Mouse (Mus musculus) C2C12 (cell line): ENCODE data around the gene Meis2. TPM values are rescaled to one million over a fixed set of nuclear protein-coding genes. Genes with fewer than 3 reads are reported as not detected.

ENCODE experiments used
- H3K27me3 ChIP-seq: one replicate; pipeline ENCODE4 v1.6.1; 2011; ENCODE audit not compliant: control insufficient read depth, insufficient read depth, insufficient read length
- H3K36me3 ChIP-seq: one replicate; pipeline ENCODE4 v1.6.1; 2011; ENCODE audit not compliant: control insufficient read depth, insufficient read depth
- H3K4me3 ChIP-seq: one replicate; pipeline ENCODE4 v1.5.1; 2011; ENCODE audit warnings: mild to moderate bottlenecking, control low read depth; ENCODE audit not compliant: poor library complexity, insufficient read depth, severe bottlenecking
- H3K79me2 ChIP-seq: one replicate; pipeline ENCODE4 v1.6.1; 2011; ENCODE audit not compliant: control insufficient read depth, insufficient read depth
- H3K79me3 ChIP-seq: one replicate; pipeline ENCODE4 v1.6.1; 2011; ENCODE audit warnings: low read depth, control low read depth
- H3ac ChIP-seq: one replicate; pipeline ENCODE3; 2011; ENCODE audit warnings: low read depth; ENCODE audit not compliant: control insufficient read depth, insufficient read length
- CEBPB ChIP-seq: IDR thresholded peaks from one replicate; pipeline ENCODE4 v1.6.1; 2011; ENCODE audit warnings: low read depth, mild to moderate bottlenecking, control low read depth, moderate library complexity
- CTCF ChIP-seq: IDR thresholded peaks from one replicate; pipeline ENCODE4 v1.5.1; 2011; ENCODE audit not compliant: control insufficient read depth, insufficient read depth, insufficient read length
- FOSL1 ChIP-seq: IDR thresholded peaks from one replicate; pipeline ENCODE4 v1.8.0; 2011; ENCODE audit warnings: mild to moderate bottlenecking, low read length; ENCODE audit not compliant: poor library complexity, insufficient read depth, severe bottlenecking
- MAX ChIP-seq: IDR thresholded peaks from one replicate; pipeline ENCODE4 v1.6.1; 2011; ENCODE audit warnings: mild to moderate bottlenecking, control low read depth
- MYOD1 ChIP-seq: IDR thresholded peaks from one replicate; pipeline ENCODE4 v1.6.1; 2011; ENCODE audit warnings: low read depth; ENCODE audit not compliant: control insufficient read depth, insufficient read length
- MYOG ChIP-seq: IDR thresholded peaks from one replicate; pipeline ENCODE4 v1.6.1; 2011; ENCODE audit not compliant: control insufficient read depth, insufficient read length; ENCODE audit errors: extremely low read depth
- USF1 ChIP-seq: IDR thresholded peaks from one replicate; pipeline ENCODE4 v1.6.1; 2011; ENCODE audit warnings: low read depth, mild to moderate bottlenecking, control low read depth, moderate library complexity
- polyA plus RNA-seq: library from polyadenylated mRNA; unstranded; fragments of >200 nt; fragmentation: generic; extraction: Trizol; gene quantifications from one replicate; pipeline ENCODE4 v1.2.1, GENCODE M21; 2012; ENCODE audit warnings: missing spikeins

Gene Meis2
- polyA plus RNA-seq, 1 experiment: 16.3 TPM

DNA sequence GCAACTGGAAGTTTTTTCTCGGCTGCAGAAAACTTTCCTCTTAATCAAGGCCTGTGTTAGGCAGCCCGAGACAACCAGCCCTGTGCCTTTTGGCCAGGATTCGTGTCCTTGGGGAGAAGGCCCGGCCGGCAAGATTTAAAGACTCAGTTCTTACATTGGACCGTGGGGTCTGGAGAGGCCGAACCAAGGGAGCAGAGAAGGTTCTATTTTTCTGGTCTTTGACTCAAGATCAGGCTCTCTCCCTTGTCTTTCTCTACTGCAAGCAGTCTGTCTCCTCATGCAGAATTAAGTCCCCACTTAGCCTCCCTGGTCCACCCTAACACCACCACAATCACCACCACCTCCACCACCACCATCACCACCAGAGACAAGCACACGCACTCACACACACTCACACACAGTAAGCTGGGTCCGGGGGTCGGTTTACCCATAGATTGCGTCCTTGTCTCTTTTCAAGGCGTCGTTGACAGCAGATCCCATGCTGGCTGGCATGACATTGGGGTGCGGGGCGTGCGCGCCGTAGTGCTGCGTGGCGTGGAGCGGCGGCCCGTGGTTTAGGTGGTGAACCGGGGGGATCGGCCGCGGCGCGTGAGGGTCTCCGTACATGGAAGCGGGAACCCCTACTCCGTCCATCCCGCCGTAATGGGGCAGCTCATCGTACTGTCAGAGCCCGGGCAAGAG lies 2.7 kb downstream of the Meis2 start:
- H3K36me3 ChIP-seq: peaks cover 22% of the 10 kb centered on the region
- peaks cover 31% of the 10 kb centered on the region for H3K79me3 ChIP-seq
- TF ChIP-seq USF1 (no peak), CEBPB (no peak), MYOD1 (no peak), MYOG (no peak)
- no peaks in the 10 kb centered on the region for H3K27me3 ChIP-seq
- peak overlapping the region; percentile 67 for H3ac ChIP-seq
- H3K4me3 ChIP-seq: peak overlapping the region; percentile 87
- H3K79me2 ChIP-seq: peaks cover 60% of the 10 kb centered on the region

DNA sequence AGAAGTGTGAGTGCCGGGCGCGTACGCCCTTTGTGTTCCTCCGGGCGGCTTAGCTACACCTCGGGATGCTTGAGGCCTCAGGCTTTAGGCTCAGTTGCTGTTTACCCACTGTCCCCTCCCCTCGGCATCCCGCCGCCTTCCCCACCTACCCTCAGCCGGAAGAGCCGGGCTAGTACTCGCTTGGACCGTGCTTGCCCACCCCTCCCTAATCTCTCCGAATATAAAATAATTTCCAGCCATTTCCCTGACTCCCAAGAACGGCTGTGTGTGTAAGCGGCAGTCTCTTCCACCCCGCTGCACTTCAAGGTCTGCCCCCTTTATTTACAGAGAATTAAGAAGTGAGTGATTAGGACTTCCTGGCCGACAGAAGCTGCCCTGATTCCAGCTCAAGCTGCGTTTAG lies 3.4 kb downstream of the Meis2 start:
- H3K79me3 ChIP-seq: peaks cover 37% of the 10 kb centered on the region
- peak overlapping the region; percentile 51 for H3ac ChIP-seq
- no peaks in the 10 kb centered on the region for H3K27me3 ChIP-seq
- H3K36me3 ChIP-seq: peaks cover 28% of the 10 kb centered on the region
- peak overlapping the region; percentile 87 for H3K4me3 ChIP-seq
- peaks cover 60% of the 10 kb centered on the region for H3K79me2 ChIP-seq
- TF ChIP-seq FOSL1 (no peak), USF1 (no peak), CEBPB (no peak), MYOD1 (no peak), CTCF (no peak), MYOG (no peak), MAX (no peak)

DNA sequence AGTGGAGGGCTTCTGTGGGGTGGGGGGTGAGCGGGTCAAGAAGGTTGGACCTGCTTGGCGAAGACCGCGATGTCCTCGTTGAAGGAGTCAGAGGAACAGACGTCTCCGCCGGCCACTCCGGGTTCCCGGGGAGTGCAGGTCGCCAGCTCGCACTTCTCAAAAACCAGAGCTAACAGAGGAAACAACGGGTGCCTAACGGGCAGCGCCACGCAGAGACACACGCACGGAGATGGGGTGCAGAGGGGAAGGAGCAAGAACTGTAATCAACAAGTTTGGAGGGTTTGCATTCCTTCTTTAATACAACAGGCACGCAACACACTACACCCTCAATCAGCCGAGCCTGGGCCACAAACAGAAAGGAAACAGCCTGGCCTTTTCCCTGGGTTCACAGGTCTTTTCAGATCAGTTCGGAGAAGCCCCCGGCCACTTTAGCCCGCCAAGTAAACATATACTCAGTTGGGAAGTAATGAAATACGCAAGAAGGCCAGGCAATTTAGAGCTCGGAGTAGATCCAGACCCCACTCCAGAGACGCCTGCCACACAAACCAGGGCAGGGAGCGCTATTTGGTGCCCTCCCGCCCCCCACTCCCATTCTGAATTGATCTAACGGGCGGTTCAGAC lies 4.1 kb downstream of the Meis2 start:
- Histone ChIP-seq H3K36me3 (peaks cover 29% of the 10 kb centered on the region), H3K4me3 (peak overlapping the region; percentile 87), H3K79me2 (peaks cover 67% of the 10 kb centered on the region), H3ac (peak overlapping the region; percentile 58), H3K79me3 (peaks cover 37% of the 10 kb centered on the region), H3K27me3 (no peaks in the 10 kb centered on the region)
- no peak for TF ChIP-seq USF1
- no peak for TF ChIP-seq CEBPB
- no peak for TF ChIP-seq MYOG
- TF ChIP-seq MYOD1: no peak
- no peak for TF ChIP-seq FOSL1
- TF ChIP-seq CTCF: no peak
- no peak for TF ChIP-seq MAX

DNA sequence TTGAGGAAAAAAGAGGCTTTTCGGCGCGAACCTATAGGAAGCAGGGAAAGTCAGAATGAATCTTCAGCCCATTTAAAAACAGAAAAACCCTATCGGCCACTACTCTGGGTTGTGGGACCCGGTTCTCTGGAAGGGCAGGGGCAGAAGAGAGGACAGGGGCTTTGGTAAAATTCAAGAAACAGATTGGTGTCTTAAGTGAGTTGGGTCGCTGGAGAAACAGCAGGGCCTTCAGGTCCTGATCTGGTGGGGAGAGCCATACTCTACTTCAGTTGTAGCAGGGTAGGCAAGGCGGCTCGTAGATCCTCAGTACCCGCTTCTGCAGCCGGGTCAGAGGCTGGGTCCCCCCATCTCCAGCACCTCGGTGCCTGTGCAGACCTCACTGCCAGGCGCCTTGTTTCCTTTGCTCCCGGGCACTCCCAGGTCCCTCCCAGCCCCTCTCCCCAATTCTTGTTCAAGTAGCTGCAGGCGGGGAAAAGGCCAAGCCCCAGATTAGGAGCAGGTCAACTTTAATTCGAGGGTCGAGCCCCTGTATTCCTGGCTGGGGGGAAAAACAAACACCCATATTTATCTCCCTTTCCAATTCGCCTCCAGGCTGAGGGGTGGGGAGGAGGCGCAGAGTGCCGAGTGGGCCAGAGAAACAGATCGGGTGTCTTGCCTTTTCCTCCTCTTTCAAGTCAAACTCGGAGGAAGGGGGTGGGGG lies 4.8 kb downstream of the Meis2 start:
- no peaks in the 10 kb centered on the region for H3K27me3 ChIP-seq
- H3K79me3 ChIP-seq: peaks cover 38% of the 10 kb centered on the region
- H3ac ChIP-seq: no peak overlapping the region
- TF ChIP-seq USF1 (no peak), MYOG (no peak)
- peaks cover 29% of the 10 kb centered on the region for H3K36me3 ChIP-seq
- H3K4me3 ChIP-seq: no peak overlapping the region
- H3K79me2 ChIP-seq: peaks cover 74% of the 10 kb centered on the region

DNA sequence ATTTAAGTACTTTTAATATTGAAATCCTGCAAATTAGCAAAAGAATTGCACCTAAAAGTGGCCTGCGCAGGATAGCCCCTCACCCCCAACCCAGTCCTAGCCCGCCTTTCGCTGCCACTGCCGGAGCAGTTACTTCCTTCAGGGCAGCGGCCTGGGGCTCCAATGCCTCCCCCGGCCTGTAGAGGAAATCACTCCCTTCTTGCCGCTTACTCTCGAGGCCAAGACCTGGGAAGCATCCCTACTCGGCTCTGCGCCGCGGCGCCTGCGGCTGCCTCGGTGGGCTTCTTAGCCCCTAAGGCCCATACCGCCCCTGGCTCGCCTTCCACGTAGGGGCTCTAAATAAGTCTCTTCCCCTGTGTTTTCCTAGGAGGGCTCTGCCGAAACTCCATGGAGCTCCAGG lies 5.4 kb downstream of the Meis2 start:
- no peak overlapping the region for H3K4me3 ChIP-seq
- TF ChIP-seq CEBPB: no peak
- no peak for TF ChIP-seq MYOG
- TF ChIP-seq MYOD1: no peak
- TF ChIP-seq FOSL1: no peak
- TF ChIP-seq CTCF: no peak
- no peaks in the 10 kb centered on the region for H3K27me3 ChIP-seq
- H3K36me3 ChIP-seq: peaks cover 29% of the 10 kb centered on the region
- peaks cover 80% of the 10 kb centered on the region for H3K79me2 ChIP-seq
- H3ac ChIP-seq: no peak overlapping the region
- peaks cover 41% of the 10 kb centered on the region for H3K79me3 ChIP-seq

DNA sequence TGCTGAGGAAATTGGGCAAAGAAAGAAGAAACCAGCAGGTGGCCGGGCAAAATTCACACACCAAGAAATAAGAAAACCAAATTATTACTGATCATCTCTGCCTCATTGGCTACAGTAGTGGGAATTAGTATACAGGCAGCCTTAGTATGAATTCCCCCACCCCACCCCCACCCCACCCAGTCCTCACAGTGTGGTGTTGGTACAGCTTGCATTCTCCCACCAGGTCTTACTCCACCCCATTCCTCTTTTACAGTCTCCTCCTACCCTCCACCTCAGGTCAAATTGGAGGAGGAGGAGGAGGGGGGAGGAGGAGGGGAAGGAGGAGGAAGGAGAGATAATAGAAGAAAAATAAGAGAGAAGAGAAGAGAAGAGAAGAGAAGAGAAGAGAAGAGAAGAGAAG lies 6.0 kb downstream of the Meis2 start:
- no peaks in the 10 kb centered on the region for H3K27me3 ChIP-seq

More for the DNA sequence above, 6.0 kb downstream of the Meis2 start:
- TF ChIP-seq USF1 (no peak), CEBPB (no peak), MYOG (no peak), CTCF (no peak), MYOD1 (no peak), FOSL1 (no peak), MAX (no peak)
- Histone ChIP-seq H3K79me2 (peaks cover 79% of the 10 kb centered on the region), H3K36me3 (peaks cover 29% of the 10 kb centered on the region), H3K79me3 (peaks cover 40% of the 10 kb centered on the region), H3ac (no peak overlapping the region), H3K4me3 (no peak overlapping the region)
